Mouse (Mus musculus) intestine, embryonic 15.5 days (tissue): ENCODE measurements around the gene Dnajc30. TPM values are rescaled to one million over a fixed set of nuclear protein-coding genes. Genes with fewer than 3 reads are reported as not detected.

Experiments
- ATAC-seq: fragments of 200-750 bp; cut with Nextera tagmentation; 2 replicates; pipeline ENCODE4 v1.8.0; 2017; ENCODE audit warnings: moderate TSS enrichment, moderate library complexity
- H3K27ac ChIP-seq: fragments of 300-500 bp; sonication (generic); 2 replicates; pipeline ENCODE4 v1.5.1; 2015; ENCODE audit warnings: mild to moderate bottlenecking, inconsistent platforms
- H3K27me3 ChIP-seq: fragments of 300-500 bp; sonication (generic); replicated peaks from 2 replicates; pipeline ENCODE4 v1.6.1; 2015; ENCODE audit warnings: inconsistent platforms
- H3K36me3 ChIP-seq: fragments of 300-500 bp; sonication (generic); 2 replicates; pipeline ENCODE4 v1.6.1; 2015; ENCODE audit warnings: inconsistent platforms
- H3K4me1 ChIP-seq: fragments of 300-500 bp; sonication (generic); replicated peaks from 2 replicates; pipeline ENCODE4 v1.6.1; 2015; ENCODE audit warnings: inconsistent platforms
- H3K4me2 ChIP-seq: fragments of 300-500 bp; sonication (generic); replicated peaks from 2 replicates; pipeline ENCODE4 v1.6.1; 2015; ENCODE audit warnings: mild to moderate bottlenecking, inconsistent platforms
- H3K4me3 ChIP-seq: fragments of 300-500 bp; sonication (generic); replicated peaks from 2 replicates; pipeline ENCODE4 v1.5.1; 2015; ENCODE audit warnings: inconsistent platforms
- H3K9ac ChIP-seq: fragments of 300-500 bp; sonication (generic); 2 replicates; pipeline ENCODE4 v1.6.1; 2015; ENCODE audit warnings: inconsistent platforms
- H3K9me3 ChIP-seq: fragments of 300-500 bp; sonication (generic); 2 replicates; pipeline ENCODE4 v1.6.1; 2016; ENCODE audit warnings: inconsistent platforms
- WGBS: fragments of 180-500 bp; shearing (Covaris S2); methylation state at CpG from one replicate; pipeline ENCODE4 v1.1.7; 2015; 5-methylcytosine and 5-hydroxymethylcytosine counted together
- polyA plus RNA-seq: library from polyadenylated mRNA; unstranded; fragments of >200 nt; fragmentation: Nextera tagmentation; extraction: Ambion mirVana; gene quantifications from 2 replicates; pipeline ENCODE4 v1.2.1, GENCODE M21; 2015

Gene Dnajc30
- polyA plus RNA-seq, 1 experiment from 2014 or later, result 33.6 TPM

- H3K4me3 ChIP-seq, result no peak overlapping the region
- no peaks in the 10 kb centered on the region for H3K27me3 ChIP-seq
- H3K4me2 ChIP-seq, result no peak overlapping the region; the same call in 1 of the 2 replicates
- 93% methylated on average over 3 of the region's 3 CpGs for WGBS
- no peak overlapping the region for H3K27ac ChIP-seq
- peaks cover 16% of the 10 kb centered on the region; the same call in 1 of the 2 replicates for H3K4me1 ChIP-seq
- no peaks in the 10 kb centered on the region; the same call in 1 of the 2 replicates for H3K9me3 ChIP-seq
- no peaks in the 10 kb centered on the region; the same call in 1 of the 2 replicates for H3K36me3 ChIP-seq
- no peak overlapping the region for H3K9ac ChIP-seq
- ATAC-seq, result no peak
Measured at GRCm38 (mm10) chr5:135066008-135066407, 2.0 kb downstream of the Dnajc30 start.

GRCm38 (mm10) chr5:135070448-135070847 lies 6.4 kb downstream of the Dnajc30 start:
- ATAC-seq, result no peak
- peaks cover 17% of the 10 kb centered on the region for H3K4me1 ChIP-seq
- no peaks in the 10 kb centered on the region; the same call in 1 of the 2 replicates for H3K9me3 ChIP-seq
- no peak overlapping the region for H3K4me3 ChIP-seq
- no peak overlapping the region for H3K4me2 ChIP-seq
- no peak overlapping the region for H3K9ac ChIP-seq
- no peaks in the 10 kb centered on the region for H3K27me3 ChIP-seq
- H3K27ac ChIP-seq, result no peak overlapping the region
- H3K36me3 ChIP-seq, result no peaks in the 10 kb centered on the region
- WGBS, result 81% methylated on average over 3 of the region's 3 CpGs

DNA sequence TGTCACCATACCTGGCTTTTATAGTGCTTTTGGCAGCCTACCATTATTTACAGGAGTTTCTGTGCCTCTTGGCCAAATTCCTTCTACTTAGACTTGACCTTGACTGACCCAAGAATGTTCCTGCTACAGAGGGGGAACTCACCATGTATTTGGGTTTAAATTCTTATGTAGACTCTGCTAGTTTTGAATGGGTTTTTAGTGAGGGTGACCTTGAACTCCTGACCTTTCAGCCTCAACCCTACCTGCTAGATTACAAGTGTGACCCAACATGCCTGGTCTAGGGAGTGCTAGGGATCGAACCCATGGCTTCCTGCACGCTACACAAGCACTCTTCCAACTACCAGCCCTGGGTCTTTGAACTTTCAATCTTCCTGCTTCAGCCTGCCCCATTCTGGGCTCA lies 8.1 kb downstream of the Dnajc30 start:
- no peak overlapping the region for H3K4me2 ChIP-seq
- no peak overlapping the region for H3K9ac ChIP-seq
- no peaks in the 10 kb centered on the region for H3K36me3 ChIP-seq
- no peaks in the 10 kb centered on the region for H3K27me3 ChIP-seq
- ATAC-seq, result no peak
- H3K9me3 ChIP-seq, result no peaks in the 10 kb centered on the region; the same call in 1 of the 2 replicates
- no peak overlapping the region for H3K27ac ChIP-seq
- WGBS, result 95% methylated on average over 2 of the region's 2 CpGs
- H3K4me1 ChIP-seq, result peaks cover 15% of the 10 kb centered on the region
- no peak overlapping the region for H3K4me3 ChIP-seq

GRCm38 (mm10) chr5:135072720-135073119 lies 8.7 kb downstream of the Dnajc30 start:
- Histone ChIP-seq H3K36me3 (no peaks in the 10 kb centered on the region), H3K27me3 (no peaks in the 10 kb centered on the region), H3K4me3 (no peak overlapping the region), H3K4me1 (peaks cover 18% of the 10 kb centered on the region), H3K27ac (no peak overlapping the region), H3K4me2 (no peak overlapping the region), H3K9me3 (no peaks in the 10 kb centered on the region; the same call in 1 of the 2 replicates), H3K9ac (no peak overlapping the region)
- ATAC-seq, result no peak
- WGBS, result 64% methylated on average over 6 of the region's 6 CpGs

- WGBS, result 35% methylated on average over 26 of the region's 26 CpGs
Measured at GRCm38 (mm10) chr5:135073349-135074150, 9.5 kb downstream of the Dnajc30 start.

GRCm38 (mm10) chr5:135075655-135076054 lies 11.7 kb downstream of the Dnajc30 start:
- H3K27me3 ChIP-seq, result no peaks in the 10 kb centered on the region; the same call in 1 of the 2 replicates
- WGBS, result 62% methylated on average over 4 of the region's 4 CpGs
- H3K4me1 ChIP-seq, result peaks cover 21% of the 10 kb centered on the region
- no peak overlapping the region for H3K9ac ChIP-seq
- H3K36me3 ChIP-seq, result no peaks in the 10 kb centered on the region
- H3K4me3 ChIP-seq, result no peak overlapping the region
- ATAC-seq, result no peak
- no peak overlapping the region for H3K4me2 ChIP-seq
- no peak overlapping the region for H3K27ac ChIP-seq
- H3K9me3 ChIP-seq, result no peaks in the 10 kb centered on the region

More at GRCm38 (mm10) chr5:135073349-135074150, 9.5 kb downstream of the Dnajc30 start:
- no peaks in the 10 kb centered on the region; the same call in 1 of the 2 replicates for H3K9me3 ChIP-seq
- H3K27ac ChIP-seq, result no peak overlapping the region
- no peaks in the 10 kb centered on the region for H3K36me3 ChIP-seq
- peak overlapping the region; percentile 12 for H3K4me2 ChIP-seq
- H3K4me3 ChIP-seq, result no peak overlapping the region
- peaks cover 20% of the 10 kb centered on the region for H3K4me1 ChIP-seq
- ATAC-seq, result no peak
- H3K9ac ChIP-seq, result peak overlapping the region; percentile 11; the same call in 1 of the 2 replicates
- no peaks in the 10 kb centered on the region for H3K27me3 ChIP-seq

- Histone ChIP-seq H3K9me3 (no peaks in the 10 kb centered on the region), H3K9ac (0 out of 2 replicates have a peak overlapping the region, but pooled peaks have one; percentile 10), H3K27me3 (no peaks in the 10 kb centered on the region; the same call in 1 of the 2 replicates), H3K27ac (peak overlapping the region; percentile 44; the same call in 1 of the 2 replicates), H3K4me1 (peaks cover 21% of the 10 kb centered on the region), H3K36me3 (no peaks in the 10 kb centered on the region), H3K4me2 (peak overlapping the region; percentile 89), H3K4me3 (no peak overlapping the region)
- WGBS, result 80% methylated on average over 14 of the region's 14 CpGs
- no peak for ATAC-seq
Measured at GRCm38 (mm10) chr5:135076368-135076767, 12.4 kb downstream of the Dnajc30 start.

DNA sequence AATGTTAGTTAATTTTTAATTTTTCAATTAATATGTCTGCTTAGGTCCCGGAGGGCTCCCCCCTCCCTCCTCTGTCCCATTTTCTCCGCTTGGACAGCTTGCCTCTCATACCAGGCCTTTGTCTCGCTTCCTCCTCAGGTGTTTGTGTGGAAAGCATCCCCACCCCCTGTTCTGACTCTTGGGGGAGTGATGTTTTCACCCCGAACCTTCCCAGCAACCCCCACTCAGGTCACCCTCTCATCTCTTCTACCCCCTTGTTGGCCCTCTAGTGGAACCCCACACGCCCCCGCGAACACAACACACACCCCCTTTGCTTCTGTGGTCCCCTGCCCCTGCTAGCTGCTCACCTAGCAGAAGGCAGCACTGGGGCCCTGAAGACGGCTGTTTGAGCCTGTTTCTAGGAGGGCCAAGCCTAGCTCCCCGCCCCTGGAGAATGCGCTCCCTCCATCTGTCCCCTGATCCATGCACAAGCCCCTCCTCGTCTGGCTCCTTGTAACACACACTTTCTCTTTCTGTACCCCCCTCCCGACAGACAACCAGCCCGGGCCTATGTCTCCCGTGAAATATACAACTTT lies 13.0 kb downstream of the Dnajc30 start:
- ATAC-seq, result peak; percentile 41
- H3K27me3 ChIP-seq, result no peaks in the 10 kb centered on the region; the same call in 1 of the 2 replicates
- peak overlapping the region; percentile 94 for H3K9ac ChIP-seq
- 19% methylated on average over 14 of the region's 14 CpGs for WGBS
- peak overlapping the region; percentile 56; the same call in 1 of the 2 replicates for H3K27ac ChIP-seq
- H3K4me2 ChIP-seq, result peak overlapping the region; percentile 89
- H3K4me1 ChIP-seq, result peaks cover 21% of the 10 kb centered on the region
- peak overlapping the region; percentile 84 for H3K4me3 ChIP-seq
- H3K9me3 ChIP-seq, result no peaks in the 10 kb centered on the region
- no peaks in the 10 kb centered on the region for H3K36me3 ChIP-seq

DNA sequence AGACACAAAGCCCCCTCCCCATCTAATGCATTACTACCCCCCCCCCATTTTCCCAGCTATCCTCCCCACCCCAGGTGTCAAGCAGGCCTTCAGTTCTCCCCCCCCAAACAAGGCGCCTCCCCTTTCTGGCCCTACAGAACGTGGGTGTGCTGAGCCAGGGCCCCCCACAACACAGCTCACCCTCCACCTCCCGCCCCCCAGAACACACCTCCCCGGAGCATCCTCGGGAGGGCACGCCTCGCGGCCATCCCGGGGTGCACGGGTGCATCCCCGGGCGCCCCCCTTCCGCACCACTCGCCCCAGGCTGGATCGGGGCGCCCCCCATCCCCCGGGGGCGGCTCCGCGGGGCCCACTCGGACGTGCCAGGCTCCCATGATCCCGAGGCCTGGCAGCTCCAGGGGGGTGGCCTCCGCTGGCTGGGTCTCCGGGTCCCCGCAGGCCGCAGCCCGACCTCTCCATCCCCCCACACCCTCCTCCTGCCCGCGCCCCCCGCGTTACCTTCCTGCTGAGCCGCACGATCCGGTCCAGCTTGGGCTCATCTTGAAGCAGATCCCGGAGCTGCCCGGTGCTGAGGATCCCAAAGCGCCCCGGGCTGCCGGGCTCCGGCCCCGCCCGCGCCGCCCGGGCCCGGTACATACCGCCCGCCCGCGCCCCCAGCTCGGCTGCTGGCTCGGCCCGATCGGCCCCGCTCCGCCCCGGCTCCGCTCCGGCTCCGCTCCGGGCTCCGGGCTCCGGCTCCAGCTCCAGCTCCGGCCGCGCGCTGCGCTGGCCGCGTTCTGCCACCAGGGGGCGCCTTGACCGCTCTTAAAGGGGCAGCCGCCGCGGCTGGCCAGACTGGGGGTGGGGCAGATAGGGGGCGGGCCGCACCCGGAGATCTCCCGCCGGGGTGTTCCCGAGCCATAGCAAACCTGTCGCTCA lies 13.8 kb downstream of the Dnajc30 start, which contains the start of gene Vps37d:
Gene Vps37d, minus strand, starts transcription at position 703 of the 918 bp plus-strand sequence.
- Histone ChIP-seq H3K4me3 (peak within 1 kb of the TSS; percentile 84), H3K9me3 (no peaks in the 10 kb centered on the region), H3K36me3 (no peaks in the 10 kb centered on the region), H3K27ac (peak within 1 kb of the TSS; percentile 63), H3K27me3 (no peaks in the 10 kb centered on the region; the same call in 1 of the 2 replicates), H3K9ac (peak within 1 kb of the TSS; percentile 94), H3K4me2 (peak within 1 kb of the TSS; percentile 89), H3K4me1 (peaks cover 21% of the 10 kb centered on the region)
- peak; percentile 89 for ATAC-seq
- WGBS, result under 1% methylated on average over 70 of the region's 83 CpGs

DNA sequence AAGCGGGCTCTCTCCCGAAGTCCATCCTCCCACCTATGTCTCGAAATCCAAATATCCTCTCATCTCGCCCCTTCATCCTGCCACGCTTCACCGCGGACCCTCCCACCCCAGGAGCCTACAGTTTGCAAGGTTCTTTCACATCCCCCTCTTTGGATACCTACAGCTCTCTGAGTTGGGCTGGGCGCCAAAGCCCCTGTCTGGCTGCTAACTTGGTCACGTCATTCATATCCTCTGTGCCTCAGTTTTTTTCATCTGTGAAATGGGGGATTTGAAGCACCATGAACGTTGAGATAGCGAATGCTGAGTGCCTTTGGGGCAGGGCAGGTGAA lies 14.4 kb downstream of the Dnajc30 start:
- Histone ChIP-seq H3K4me1 (peaks cover 15% of the 10 kb centered on the region), H3K9ac (0 out of 2 replicates have a peak overlapping the region, but pooled peaks have one; percentile 94), H3K27me3 (no peaks in the 10 kb centered on the region; the same call in 1 of the 2 replicates), H3K4me3 (peak overlapping the region; percentile 84), H3K9me3 (no peaks in the 10 kb centered on the region), H3K27ac (no peak overlapping the region), H3K4me2 (peak overlapping the region; percentile 89), H3K36me3 (no peaks in the 10 kb centered on the region)
- ATAC-seq, result no peak
- WGBS, result 1% methylated on average over 11 of the region's 11 CpGs

GRCm38 (mm10) chr5:135079578-135079977 lies 15.6 kb downstream of the Dnajc30 start:
- Histone ChIP-seq H3K4me2 (no peak overlapping the region), H3K4me3 (no peak overlapping the region), H3K4me1 (peaks cover 9% of the 10 kb centered on the region), H3K9ac (no peak overlapping the region), H3K27ac (no peak overlapping the region), H3K36me3 (no peaks in the 10 kb centered on the region), H3K27me3 (no peaks in the 10 kb centered on the region; the same call in 1 of the 2 replicates), H3K9me3 (no peaks in the 10 kb centered on the region)
- no peak for ATAC-seq
- WGBS, result 92% methylated on average over 2 of the region's 2 CpGs
